Mouse (Mus musculus): ENCODE data around the gene Ndufb4. TPM values are rescaled to one million over a fixed set of nuclear protein-coding genes. Genes with fewer than 3 reads are reported as not detected.

Ndufb4 gene
- total RNA-seq (2023): 10 to 100 TPM; 17.3 to 22.9 TPM

GRCm38 (mm10) chr16:37653731-37654657 is at the start of gene Ndufb4:
TSS of gene Ndufb4 (minus strand) at chr16:37654453.

Other genes starting within 250 kb of the Ndufb4 start
- gene Gtf2e1, start 114.7 kb downstream of the Ndufb4 start, total RNA-seq (2023): 1 to 10 TPM; 7.5 to 8.3 TPM
- gene Rabl3, start 114.6 kb downstream of the Ndufb4 start, total RNA-seq (2023): 1 to 10 TPM; 3.9 to 5.7 TPM
- not detected for gene Hgd, start 74.3 kb downstream of the Ndufb4 start, total RNA-seq (2023)
- 1 to 10 TPM; 1.0 to 1.1 TPM for gene Fstl1, start 122.4 kb upstream of the Ndufb4 start, total RNA-seq (2023)
- not detected for gene Gm36028, start 206.7 kb upstream of the Ndufb4 start, total RNA-seq (2023)
- gene Lrrc58, start 213.9 kb upstream of the Ndufb4 start, total RNA-seq (2023): 10 to 100 TPM; 23.8 to 24.3 TPM